Mouse (Mus musculus) stomach, postnatal 0 days (tissue): ENCODE results near the gene Atg2b.

Experiments
- CTCF ChIP-seq: IDR thresholded peaks from 2 replicates; pipeline ENCODE4 v1.5.1; 2016; ENCODE audit warnings: antibody characterized with exemption, low read depth, mild to moderate bottlenecking, moderate library complexity
- EP300 ChIP-seq: optimal IDR thresholded peaks from 2 replicates; pipeline ENCODE3; 2016; ENCODE audit warnings: antibody characterized with exemption

DNA sequence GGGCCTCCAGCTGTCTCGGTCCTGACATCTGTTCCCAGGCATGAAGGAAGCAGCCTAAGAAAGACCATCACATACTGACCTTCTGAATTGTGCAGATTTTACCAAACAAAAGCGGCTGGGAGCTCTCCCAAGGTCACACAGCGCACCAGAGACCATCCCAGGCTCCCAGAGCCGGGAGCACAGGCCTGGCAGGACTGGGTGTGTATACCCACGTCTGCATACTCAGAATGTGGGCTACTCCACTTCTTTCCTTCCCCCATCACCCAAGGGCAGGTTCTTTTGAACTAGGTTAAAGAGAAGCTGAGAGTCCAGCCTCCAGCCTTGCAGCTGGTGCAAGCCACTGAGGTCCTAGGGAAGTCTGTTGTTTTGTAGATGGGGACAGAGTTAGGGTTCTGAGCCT lies 85.9 kb downstream of the Atg2b start:
- no peak for TF ChIP-seq CTCF
- no peak for TF ChIP-seq EP300
